Mouse (Mus musculus): ENCODE results near the gene Tmem200a. TPM values are rescaled to one million over a fixed set of nuclear protein-coding genes. Genes with fewer than 3 reads are reported as not detected.

Gene Tmem200a
- polyA plus RNA-seq, 1 experiment from 2014 or later, result 13.5 TPM

- no peak overlapping the region for H3K27ac ChIP-seq (replicated peaks; ENCODE audit: low read depth, low read length)
- no peaks in the 10 kb centered on the region for H3K36me3 ChIP-seq (ENCODE audit: control insufficient read depth, insufficient read depth, low read length)
- ATAC-seq (ENCODE audit: low read depth) (peak; percentile 50; the same call in 1 of the 2 replicates), DNase-seq (ENCODE audit: low spot score) (peak; percentile 20)
- no peaks in the 10 kb centered on the region for H3K9me3 ChIP-seq (ENCODE audit: control insufficient read depth, low read length)
- no peak overlapping the region for H3K9ac ChIP-seq (ENCODE audit: low read depth, low read length)
- no peaks in the 10 kb centered on the region for H3K4me1 ChIP-seq (ENCODE audit: control insufficient read depth, insufficient read depth, low read length)
- no peak overlapping the region for H3K4me2 ChIP-seq (ENCODE audit: low read depth, low read length)
- WGBS, result 33% methylated on average over 2 of the region's 2 CpGs
- no peaks in the 10 kb centered on the region for H3K27me3 ChIP-seq (replicated peaks; ENCODE audit: control insufficient read depth, insufficient read depth, low read length)
- no peak overlapping the region for H3K4me3 ChIP-seq (ENCODE audit: low read depth, low read length)
Observed at GRCm38 (mm10) chr10:25877731-25878130, 201.1 kb downstream of the Tmem200a start.

- Histone ChIP-seq H3K4me3 (ENCODE audit: low read depth, low read length) (no peak overlapping the region), H3K9me3 (ENCODE audit: control insufficient read depth, low read length) (no peaks in the 10 kb centered on the region), H3K9ac (ENCODE audit: low read depth, low read length) (no peak overlapping the region), H3K4me1 (ENCODE audit: control insufficient read depth, insufficient read depth, low read length) (no peaks in the 10 kb centered on the region), H3K27ac (replicated peaks; ENCODE audit: low read depth, low read length) (no peak overlapping the region), H3K36me3 (ENCODE audit: control insufficient read depth, insufficient read depth, low read length) (no peaks in the 10 kb centered on the region), H3K4me2 (ENCODE audit: low read depth, low read length) (no peak overlapping the region), H3K27me3 (replicated peaks; ENCODE audit: control insufficient read depth, insufficient read depth, low read length) (no peaks in the 10 kb centered on the region)
- ATAC-seq (ENCODE audit: low read depth), result peak; percentile 41; the same call in 1 of the 2 replicates
- DNase-seq (ENCODE audit: low spot score), result peak; percentile 26
- WGBS, result 51% methylated on average over 3 of the region's 3 CpGs
Observed at GRCm38 (mm10) chr10:25876809-25877208, 202.0 kb downstream of the Tmem200a start.

- Histone ChIP-seq H3K27ac (replicated peaks; ENCODE audit: low read depth, low read length) (no peak overlapping the region), H3K4me2 (ENCODE audit: low read depth, low read length) (no peak overlapping the region), H3K4me3 (ENCODE audit: low read depth, low read length) (no peak overlapping the region), H3K9me3 (ENCODE audit: control insufficient read depth, low read length) (no peaks in the 10 kb centered on the region), H3K27me3 (replicated peaks; ENCODE audit: control insufficient read depth, insufficient read depth, low read length) (no peaks in the 10 kb centered on the region), H3K9ac (ENCODE audit: low read depth, low read length) (no peak overlapping the region), H3K36me3 (ENCODE audit: control insufficient read depth, insufficient read depth, low read length) (no peaks in the 10 kb centered on the region), H3K4me1 (ENCODE audit: control insufficient read depth, insufficient read depth, low read length) (no peaks in the 10 kb centered on the region)
- DNase-seq (ENCODE audit: low spot score), result peak; percentile 53
- ATAC-seq (ENCODE audit: low read depth), result peak; percentile 82
- WGBS, result 42% methylated on average over 6 of the region's 6 CpGs
Observed at GRCm38 (mm10) chr10:25868739-25869138, 210.1 kb downstream of the Tmem200a start.

Other genes starting within 250 kb of the Tmem200a start
- 0.21 and 0.85 TPM in 2 replicates for gene Gm9767, start 797 bp downstream of the Tmem200a start, polyA plus RNA-seq (2014; fragmentation: Nextera tagmentation; extraction: Ambion mirVana)
- 0.12 TPM in 1 of 2 replicates, not detected in the other for gene Samd3, start 150.7 kb upstream of the Tmem200a start, polyA plus RNA-seq (2014; fragmentation: Nextera tagmentation; extraction: Ambion mirVana)

Data from embryonic facial prominence, embryonic 14.5 days (tissue).